Mouse (Mus musculus) CH12.LX (cell line): ENCODE data around the gene Fam126b. TPM values are rescaled to one million over a fixed set of nuclear protein-coding genes. Genes with fewer than 3 reads are reported as not detected.

ENCODE experiments used
- DNase-seq: peaks from one replicate; pipeline ENCODE4 v3.0.0-alpha.2; 2013; ENCODE audit errors: extremely low read depth
- H3K27ac ChIP-seq: 2 replicates; pipeline ENCODE4 v1.5.1; 2012; ENCODE audit warnings: low read depth, mild to moderate bottlenecking, control low read depth, moderate library complexity; ENCODE audit not compliant: insufficient read depth
- H3K27me3 ChIP-seq: replicated peaks from 2 replicates; pipeline ENCODE3; 2012; ENCODE audit warnings: inconsistent platforms
- H3K36me3 ChIP-seq, 2 experiments: replicated peaks in 1 of 2; 2 replicates each; pipeline versions ENCODE3 to v1.6.1; 2012; ENCODE audit warnings: inconsistent platforms in 1 of 2, low read length in 1 of 2, mild to moderate bottlenecking in 1 of 2, mixed read lengths in 1 of 2, moderate library complexity in 1 of 2; ENCODE audit not compliant: control insufficient read depth in 1 of 2, insufficient read depth in 1 of 2
- H3K4me1 ChIP-seq, 2 experiments: 2 replicates each; pipeline ENCODE4 v1.6.1; 2012; ENCODE audit warnings: inconsistent platforms in 1 of 2, moderate library complexity in 1 of 2; ENCODE audit not compliant: insufficient read depth in 2 of 2, control insufficient read depth in 1 of 2
- H3K4me2 ChIP-seq: 2 replicates; pipeline ENCODE4 v1.6.1; 2012; ENCODE audit warnings: low read depth, mild to moderate bottlenecking, control low read depth; ENCODE audit not compliant: poor library complexity, insufficient read depth, severe bottlenecking
- H3K4me3 ChIP-seq, 3 experiments: fragments of 150-350 bp in 1 of 3; sonication (generic) in 1 of 3; replicated peaks in 1 of 3; 2 replicates each; pipeline versions ENCODE3 to v1.5.1; 2011 to 2012; ENCODE audit warnings: low read depth in 2 of 3, low read length in 2 of 3, mild to moderate bottlenecking in 2 of 3, moderate library complexity in 2 of 3, control low read depth in 1 of 3, improper control_type of control experiment in 1 of 3, inconsistent platforms in 1 of 3, mixed read lengths in 1 of 3; ENCODE audit not compliant: poor library complexity in 1 of 3
- H3K79me2 ChIP-seq: replicated peaks from 2 replicates; pipeline ENCODE4 v1.6.1; 2012; ENCODE audit warnings: mild to moderate bottlenecking, moderate library complexity; ENCODE audit not compliant: control insufficient read depth, poor library complexity, insufficient read depth, severe bottlenecking; ENCODE audit errors: extremely low read depth
- H3K9ac ChIP-seq: 2 replicates; pipeline ENCODE4 v1.6.1; 2012; ENCODE audit warnings: low read depth, mild to moderate bottlenecking, control low read depth, moderate library complexity; ENCODE audit not compliant: insufficient read depth
- H3K9me3 ChIP-seq: replicated peaks from 2 replicates; pipeline ENCODE3; 2012; ENCODE audit warnings: low read length, inconsistent platforms, mixed read lengths
- CHD2 ChIP-seq: IDR thresholded peaks from 2 replicates; pipeline ENCODE4 v1.6.1; 2011; ENCODE audit warnings: low read length, improper control_type of control experiment
- E2F4 ChIP-seq: IDR thresholded peaks from 2 replicates; pipeline ENCODE4 v1.6.1; 2011; ENCODE audit warnings: low read depth, low read length, improper control_type of control experiment; ENCODE audit not compliant: insufficient replicate concordance
- ETS1 ChIP-seq: conservative IDR thresholded peaks from 2 replicates; pipeline ENCODE4 v1.6.1; 2012; ENCODE audit warnings: low read depth, mild to moderate bottlenecking, inconsistent platforms, low read length, improper control_type of control experiment, moderate library complexity
- GABPA ChIP-seq: IDR thresholded peaks from 2 replicates; pipeline ENCODE4 v1.6.1; 2012; ENCODE audit warnings: low read depth, low read length, improper control_type of control experiment, inconsistent platforms; ENCODE audit not compliant: insufficient replicate concordance
- JUN ChIP-seq: IDR thresholded peaks from 2 replicates; pipeline ENCODE4 v1.6.1; 2011; ENCODE audit warnings: low read depth, mild to moderate bottlenecking, low read length, improper control_type of control experiment, moderate library complexity; ENCODE audit not compliant: insufficient read depth
- KAT2A ChIP-seq: IDR thresholded peaks from 2 replicates; pipeline ENCODE4 v1.6.1; 2012; ENCODE audit warnings: low read length, improper control_type of control experiment, inconsistent platforms; ENCODE audit not compliant: insufficient replicate concordance
- MAX ChIP-seq: IDR thresholded peaks from 2 replicates; pipeline ENCODE4 v1.6.1; 2011; ENCODE audit warnings: low read length, improper control_type of control experiment
- NRF1 ChIP-seq: IDR thresholded peaks from 2 replicates; pipeline ENCODE4 v1.6.1; 2014; ENCODE audit warnings: low read depth, mild to moderate bottlenecking, inconsistent platforms, low read length, improper control_type of control experiment, moderate library complexity
- RAD21 ChIP-seq: IDR thresholded peaks from 2 replicates; pipeline ENCODE4 v1.6.1; 2011; ENCODE audit warnings: low read depth, mild to moderate bottlenecking, low read length, improper control_type of control experiment, moderate library complexity
- SMC3 ChIP-seq: IDR thresholded peaks from 2 replicates; pipeline ENCODE4 v1.6.1; 2011; ENCODE audit warnings: low read depth, low read length, improper control_type of control experiment
- TCF12 ChIP-seq: IDR thresholded peaks from 2 replicates; pipeline ENCODE4 v1.6.1; 2014; ENCODE audit warnings: low read depth, mild to moderate bottlenecking, inconsistent platforms, low read length, improper control_type of control experiment
- USF2 ChIP-seq: conservative IDR thresholded peaks from 2 replicates; pipeline ENCODE4 v1.6.1; 2011; ENCODE audit warnings: low read depth, low read length, improper control_type of control experiment
- ZMIZ1 ChIP-seq: IDR thresholded peaks from 2 replicates; pipeline ENCODE4 v1.6.1; 2012; ENCODE audit warnings: low read depth, mild to moderate bottlenecking, inconsistent platforms, low read length, improper control_type of control experiment
- ZNF384 ChIP-seq: IDR thresholded peaks from 2 replicates; pipeline ENCODE4 v1.6.1; 2012; ENCODE audit warnings: low read depth, low read length, improper control_type of control experiment, inconsistent platforms
- dilution Hi-C: fragments of 300-500 bp; cut with MboI; formaldehyde crosslinking; loops from 2 replicates; pipeline ENCODE4 v1.14.3; 2020; ENCODE audit warnings: low sequenced_read_pairs; ENCODE audit not compliant: extremely low pct_unique_long_range_greater_than_20kb, extremely low pct_ligation_motif_present
- in situ Hi-C: fragments of 300-500 bp; cut with MboI; formaldehyde crosslinking; loops from 3 replicates; pipeline ENCODE4 v1.14.3; 2019; ENCODE audit warnings: low sequenced_read_pairs, low pct_ligation_motif_present, low pct_unique_long_range_greater_than_20kb, mixed read lengths
- polyA plus RNA-seq: library from polyadenylated mRNA; unstranded; fragments of >175 nt; gene quantifications from 2 replicates; pipeline ENCODE4 v1.2.1, GENCODE M21; 2012; ENCODE audit warnings: low read depth; ENCODE audit not compliant: insufficient read length
- total RNA-seq, 2 experiments: library from RNA; depleted of rRNA; stranded (reverse); fragments of 300-350 nt in 1 of 2; fragments of >200 nt in 1 of 2; gene quantifications; 2 replicates each; pipeline ENCODE4 v1.2.3; 2012 to 2014

Fam126b gene
- total and polyA plus RNA-seq, 3 experiments = 3.6 to 5.5 (median 4.6) TPM

DNA sequence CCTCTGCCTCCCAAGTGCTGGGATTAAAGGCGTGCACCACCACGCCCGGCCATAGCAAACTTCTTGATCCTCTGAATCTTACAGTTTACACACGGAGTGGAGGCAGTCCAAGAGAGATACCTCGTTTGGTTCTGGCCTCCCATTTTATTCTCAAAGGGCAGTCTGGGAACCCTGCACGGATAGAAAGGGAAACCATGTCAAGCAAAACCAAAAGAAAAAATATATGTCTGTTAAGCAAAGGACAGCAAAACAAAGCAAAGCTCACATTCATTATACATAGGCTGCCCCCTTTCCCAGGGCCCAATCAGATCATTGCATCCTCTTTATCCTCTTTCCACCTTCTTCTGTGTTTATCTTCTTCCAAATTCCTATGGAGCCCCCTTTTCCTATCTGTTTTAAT lies 27.7 kb upstream of the Fam126b start:
- no peaks in the 10 kb centered on the region for H3K27me3 ChIP-seq
- no peak for TF ChIP-seq E2F4
- TF ChIP-seq RAD21 = no peak
- TF ChIP-seq USF2 = no peak
- no peak for TF ChIP-seq ZNF384
- no peak for TF ChIP-seq JUN
- TF ChIP-seq MAX = no peak
- TF ChIP-seq SMC3 = no peak
- TF ChIP-seq NRF1 = no peak
- dilution Hi-C loops (no loop called here), in situ Hi-C loops (no loop called here)
- peaks cover 0 to 8% of the 10 kb centered on the region in 2 experiments; a peak in 2 of 4 replicates for H3K4me1 ChIP-seq
- peaks cover 2% of the 10 kb centered on the region for H3K9me3 ChIP-seq
- H3K4me2 ChIP-seq = no peak overlapping the region
- H3K36me3 ChIP-seq = no peaks in the 10 kb centered on the region
- H3K79me2 ChIP-seq = no peaks in the 10 kb centered on the region
- H3K4me3 ChIP-seq = no peak overlapping the region
- no peak overlapping the region for H3K9ac ChIP-seq
- peak; percentile 42 for DNase-seq
- H3K27ac ChIP-seq = no peak overlapping the region

DNA sequence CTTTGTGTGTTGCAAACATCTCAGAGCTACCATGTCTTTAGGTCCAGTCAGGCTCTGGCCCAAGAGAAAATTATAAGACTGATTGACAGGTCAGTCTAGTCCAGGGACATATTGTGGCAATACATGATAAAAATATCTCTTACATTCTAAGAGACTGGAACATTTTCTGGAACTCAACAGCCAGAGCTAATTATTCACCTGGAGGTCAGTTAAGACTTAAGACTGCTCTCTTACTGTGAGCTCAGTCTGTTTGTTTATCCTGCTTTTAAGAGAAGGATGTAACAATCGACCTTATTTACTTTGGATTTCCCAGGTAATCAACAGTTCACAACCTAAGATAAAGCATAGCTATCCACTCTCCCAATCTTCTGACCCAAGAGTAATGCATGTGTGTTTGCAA lies 24.5 kb upstream of the Fam126b start:
- in situ Hi-C loops = no loop called here
- no peaks in the 10 kb centered on the region for H3K4me1 ChIP-seq
- TF ChIP-seq KAT2A = no peak
- no peak for TF ChIP-seq GABPA
- TF ChIP-seq TCF12 = no peak
- TF ChIP-seq SMC3 = no peak
- no peak for TF ChIP-seq ZNF384
- no peak for TF ChIP-seq ETS1
- no peak for TF ChIP-seq ZMIZ1
- no peak for TF ChIP-seq CHD2
- TF ChIP-seq NRF1 = no peak
- no peak overlapping the region for H3K4me2 ChIP-seq
- no peaks in the 10 kb centered on the region for H3K36me3 ChIP-seq
- dilution Hi-C loops = no loop called here
- no peaks in the 10 kb centered on the region for H3K79me2 ChIP-seq
- no peak overlapping the region for H3K4me3 ChIP-seq
- H3K27ac ChIP-seq = no peak overlapping the region
- no peak overlapping the region for H3K9ac ChIP-seq
- no peaks in the 10 kb centered on the region for H3K27me3 ChIP-seq
- DNase-seq = no peak
- H3K9me3 ChIP-seq = no peaks in the 10 kb centered on the region
